In the genomic region with DNA sequence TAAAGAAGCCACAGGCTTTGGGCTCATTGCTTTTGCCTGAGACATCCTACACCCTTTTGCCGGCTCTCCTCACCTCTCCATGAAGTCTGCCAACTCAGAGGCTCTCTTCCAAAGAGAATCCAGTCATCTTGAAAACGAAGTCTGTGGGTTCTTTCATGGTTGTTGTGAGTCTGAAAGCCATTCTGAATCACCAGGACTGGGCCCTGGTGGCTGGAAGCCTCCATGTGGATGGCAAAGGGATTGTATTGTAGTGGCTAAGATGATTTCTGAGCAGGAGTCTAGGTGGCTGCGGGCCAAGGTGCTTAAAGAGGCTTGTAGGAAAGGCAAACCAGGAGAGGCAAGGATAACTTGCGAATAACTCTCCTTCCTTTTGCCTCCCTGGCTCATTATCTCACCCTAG, we compare ENCODE assay signal across 19 mouse cellular contexts. TPM values are rescaled to one million over a fixed set of nuclear protein-coding genes. Genes with fewer than 3 reads are reported as not detected.
DNase-seq lines count a peak whose midpoint lies in the region; ATAC-seq lines count a peak whose summit lies in the region.
"Had no signal": no experiment of that assay in that cellular context is flagged by ENCODE, and none has a peak within 500 bp of the region (broad histone marks: within the 10 kb centered on the region; RNA-seq: fewer than 3 reads in every experiment).

No protein-coding gene starts in this region.

- DNase-seq in kidney, adult 18-20 months, result peak; percentile 51
- no peak for DNase-seq in kidney, adult 8-10 months
- peak; percentile 84 for DNase-seq in MN1 (ENCODE audit: low spot score)
- no peak for DNase-seq in ovary, postnatal 10 days (ENCODE audit: low spot score)
- no peak for DNase-seq in heart, adult 18-20 months
- DNase-seq in heart, postnatal 25 days (ENCODE audit: low spot score), result no peak
- DNase-seq: cerebellum, postnatal 10 days; thymus, postnatal 4 days had no signal

- ATAC-seq in kidney, embryonic 14.5 days (ENCODE audit: low FRiP score, low TSS enrichment), result no peak
- no peak for ATAC-seq in neural tube, embryonic 12.5 days (ENCODE audit: low FRiP score, low read depth)

- peaks cover 60% of the 10 kb centered on the region for H3K4me1 ChIP-seq in kidney, embryonic 14.5 days (ENCODE audit: control insufficient read depth, insufficient read depth, low read length)
- H3K4me1 ChIP-seq in neural tube, embryonic 12.5 days, result peaks cover 71% of the 10 kb centered on the region

- WGBS in kidney, embryonic 14.5 days, result 15% methylated on average over 4 of the region's 4 CpGs
- 7% methylated on average over 4 of the region's 4 CpGs for WGBS in neural tube, embryonic 12.5 days

- peak overlapping the region; percentile 85 for H3K4me2 ChIP-seq in kidney, embryonic 14.5 days (replicated peaks; ENCODE audit: low read depth, low read length)
- H3K4me2 ChIP-seq in neural tube, embryonic 12.5 days (replicated peaks), result peak overlapping the region; percentile 86
- H3K4me2 ChIP-seq: liver, embryonic 11.5 days had no signal

- intact Hi-C loops in heart, postnatal 25 days (cut with DNase I), result no loop called here

- H3K9me3 ChIP-seq in kidney, embryonic 14.5 days (ENCODE audit: control insufficient read depth, low read length), result no peaks in the 10 kb centered on the region
- no peaks in the 10 kb centered on the region for H3K9me3 ChIP-seq in neural tube, embryonic 12.5 days
- H3K9me3 ChIP-seq: forebrain, embryonic 10.5 days; midbrain, embryonic 10.5 days had no signal

- H3K27me3 ChIP-seq in kidney, embryonic 14.5 days (ENCODE audit: control insufficient read depth, insufficient read depth, low read length), result peaks cover 10% of the 10 kb centered on the region
- 0 out of 2 replicates have a peak, but pooled peaks cover 4% of the 10 kb centered on the region for H3K27me3 ChIP-seq in neural tube, embryonic 12.5 days (replicated peaks)

- peak overlapping the region; percentile 62 for H3K4me3 ChIP-seq in kidney, embryonic 14.5 days (ENCODE audit: low read length)
- peak overlapping the region; percentile 76 for H3K4me3 ChIP-seq in neural tube, embryonic 12.5 days
- H3K4me3 ChIP-seq: forebrain, embryonic 10.5 days; left cerebral cortex, adult 2 months; midbrain, embryonic 10.5 days had no signal

- H3K9ac ChIP-seq in kidney, embryonic 14.5 days (ENCODE audit: low read depth, low read length), result peak overlapping the region; percentile 53
- H3K9ac ChIP-seq in neural tube, embryonic 12.5 days, result peak overlapping the region; percentile 96

- H3K27ac ChIP-seq in kidney, embryonic 14.5 days (ENCODE audit: low read depth, low read length), result peak overlapping the region; percentile 75
- peak overlapping the region; percentile 91 for H3K27ac ChIP-seq in neural tube, embryonic 12.5 days
- H3K27ac ChIP-seq: forebrain, embryonic 10.5 days; left cerebral cortex, adult 2 months; midbrain, embryonic 10.5 days had no signal

- no peaks in the 10 kb centered on the region for H3K36me3 ChIP-seq in kidney, embryonic 14.5 days (ENCODE audit: control insufficient read depth, insufficient read depth, low read length)
- no peaks in the 10 kb centered on the region for H3K36me3 ChIP-seq in neural tube, embryonic 12.5 days
- H3K36me3 ChIP-seq: forebrain, embryonic 10.5 days; midbrain, embryonic 10.5 days had no signal

RNA-seq across cellular contexts. Expression of a gene that starts 4.1 kb away (rescaled TPM):
- polyA plus RNA-seq in kidney, embryonic 14.5 days (2014; fragmentation: Nextera tagmentation; extraction: Ambion mirVana), result 12.3 and 16.1 TPM in 2 replicates
- 68.8 and 77.1 TPM in 2 replicates for polyA plus RNA-seq in neural tube, embryonic 12.5 days (2016; fragmentation: Nextera tagmentation; extraction: Ambion mirVana)
- under 1 TPM in 1 of 2 experiments, not detected in 1; 0.18 TPM for total RNA-seq in heart, adult 18-20 months (2021)
- not detected for total RNA-seq in heart, postnatal 25 days (2021)
- total RNA-seq: hematopoietic stem cell, adult 5-6 weeks; left cerebral cortex, adult 2 months had no signal
- polyA plus RNA-seq: forebrain, embryonic 10.5 days; midbrain, embryonic 10.5 days had no signal

RNA-seq across cellular contexts. Expression of a gene that starts 11.7 kb away (rescaled TPM):
- polyA plus RNA-seq in kidney, embryonic 14.5 days (2014; fragmentation: Nextera tagmentation; extraction: Ambion mirVana), result 12.6 and 13.8 TPM in 2 replicates
- 44.5 and 65.6 TPM in 2 replicates for polyA plus RNA-seq in neural tube, embryonic 12.5 days (2016; fragmentation: Nextera tagmentation; extraction: Ambion mirVana)
- not detected for total RNA-seq in heart, adult 18-20 months (2021)
- total RNA-seq in heart, postnatal 25 days (2021), result not detected
- total RNA-seq: heart, adult 8-10 months; hematopoietic stem cell, adult 5-6 weeks; left cerebral cortex, adult 2 months had no signal
- polyA plus RNA-seq: brain, embryonic 14.5 days; embryonic facial prominence, embryonic 11.5 days; forebrain, embryonic 10.5 days; midbrain, embryonic 10.5 days had no signal

RNA-seq across cellular contexts. Expression of a gene that starts 16.6 kb away (rescaled TPM):
- 7.4 and 8.6 TPM in 2 replicates for polyA plus RNA-seq in kidney, embryonic 14.5 days (2014; fragmentation: Nextera tagmentation; extraction: Ambion mirVana)
- polyA plus RNA-seq in neural tube, embryonic 12.5 days (2016; fragmentation: Nextera tagmentation; extraction: Ambion mirVana), result 69.5 and 77.4 TPM in 2 replicates
- under 1 TPM in 1 of 2 experiments, not detected in 1; 0.23 TPM for total RNA-seq in heart, adult 18-20 months (2021)
- total RNA-seq in heart, postnatal 25 days (2021), result not detected
- total RNA-seq: heart, adult 8-10 months; left cerebral cortex, adult 2 months had no signal
- polyA plus RNA-seq: forebrain, embryonic 10.5 days; midbrain, embryonic 10.5 days had no signal

RNA-seq across cellular contexts. Expression of a gene that starts 25.9 kb away (rescaled TPM):
- 10.3 and 10.7 TPM in 2 replicates for polyA plus RNA-seq in kidney, embryonic 14.5 days (2014; fragmentation: Nextera tagmentation; extraction: Ambion mirVana)
- 45.2 and 47.4 TPM in 2 replicates for polyA plus RNA-seq in neural tube, embryonic 12.5 days (2016; fragmentation: Nextera tagmentation; extraction: Ambion mirVana)
- not detected for total RNA-seq in heart, adult 18-20 months (2021)
- total RNA-seq in heart, postnatal 25 days (2021), result not detected
- total RNA-seq: heart, adult 8-10 months; hematopoietic stem cell, adult 5-6 weeks; left cerebral cortex, adult 2 months had no signal
- polyA plus RNA-seq: brain, embryonic 14.5 days; embryonic facial prominence, embryonic 11.5 days; forebrain, embryonic 10.5 days; lung, embryonic 16.5 days; midbrain, embryonic 10.5 days had no signal

RNA-seq across cellular contexts. Expression of a gene that starts 34.9 kb away (rescaled TPM):
- polyA plus RNA-seq in kidney, embryonic 14.5 days (2014; fragmentation: Nextera tagmentation; extraction: Ambion mirVana), result 5.1 and 5.8 TPM in 2 replicates
- 32.1 and 35.5 TPM in 2 replicates for polyA plus RNA-seq in neural tube, embryonic 12.5 days (2016; fragmentation: Nextera tagmentation; extraction: Ambion mirVana)
- under 1 TPM in 1 of 2 experiments, not detected in 1; 0.18 TPM for total RNA-seq in heart, adult 18-20 months (2021)
- not detected for total RNA-seq in heart, postnatal 25 days (2021)
- total RNA-seq: hematopoietic stem cell, adult 5-6 weeks; left cerebral cortex, adult 2 months had no signal
- polyA plus RNA-seq: forebrain, embryonic 10.5 days had no signal

Comparison
In these comparisons a context has a peak if more than half of its experiments do, and no peak if none do; other contexts are left out.
1. DNase-seq: peak in kidney, adult 18-20 months (single experiment) and MN1 (single experiment); none in kidney, adult 8-10 months (0 of 2), ovary, postnatal 10 days (single experiment), heart, adult 18-20 months (0 of 2) and heart, postnatal 25 days (single experiment).